Mouse (Mus musculus) liver, postnatal 0 days (tissue): Measurements from ENCODE around the gene Arl6ip4. TPM values are rescaled to one million over a fixed set of nuclear protein-coding genes. Genes with fewer than 3 reads are reported as not detected.

Source experiments
- ATAC-seq: fragments of 200-750 bp; cut with Nextera tagmentation; 2 replicates; pipeline ENCODE4 v1.8.0; 2017; ENCODE audit warnings: mild to moderate bottlenecking, moderate library complexity
- DNase-seq: peaks from one replicate; pipeline ENCODE4 v3.0.0-alpha.2; 2016
- H3K27ac ChIP-seq: fragments of 300-500 bp; sonication (generic); 2 replicates; pipeline ENCODE4 v1.5.1; 2014; ENCODE audit warnings: antibody characterized with exemption, moderate library complexity, mild to moderate bottlenecking, low read depth
- H3K27me3 ChIP-seq: fragments of 300-500 bp; sonication (generic); 2 replicates; pipeline ENCODE4 v1.6.1; 2014; ENCODE audit warnings: low read length, control low read depth, mixed read lengths; ENCODE audit not compliant: insufficient read depth
- H3K36me3 ChIP-seq: fragments of 300-500 bp; sonication (generic); replicated peaks from 2 replicates; pipeline ENCODE4 v1.6.1; 2014; ENCODE audit warnings: mild to moderate bottlenecking, control low read depth, low read length, moderate library complexity, mixed read lengths; ENCODE audit not compliant: insufficient read depth
- H3K4me1 ChIP-seq: fragments of 300-500 bp; sonication (generic); 2 replicates; pipeline ENCODE4 v1.6.1; 2014; ENCODE audit warnings: antibody characterized with exemption, mild to moderate bottlenecking, control low read depth; ENCODE audit not compliant: insufficient read depth
- H3K4me2 ChIP-seq: fragments of 300-500 bp; sonication (generic); 2 replicates; pipeline ENCODE4 v1.6.1; 2014; ENCODE audit warnings: low read depth, mild to moderate bottlenecking, low read length, moderate library complexity, mixed read lengths
- H3K4me3 ChIP-seq: fragments of 300-500 bp; sonication (generic); 2 replicates; pipeline ENCODE4 v1.5.1; 2014; ENCODE audit warnings: low read depth, low read length
- H3K9ac ChIP-seq: fragments of 300-500 bp; sonication (generic); replicated peaks from 2 replicates; pipeline ENCODE4 v1.6.1; 2014; ENCODE audit warnings: mild to moderate bottlenecking, moderate library complexity
- H3K9me3 ChIP-seq: fragments of 300-500 bp; sonication (generic); 2 replicates; pipeline ENCODE4 v1.6.1; 2016; ENCODE audit warnings: mild to moderate bottlenecking, control low read depth, low read length, mixed read lengths
- CTCF ChIP-seq: sonication (generic); IDR thresholded peaks from 2 replicates; pipeline ENCODE4 v1.5.1; 2016; ENCODE audit warnings: antibody characterized with exemption, low read depth
- EP300 ChIP-seq: IDR thresholded peaks from 2 replicates; pipeline ENCODE4 v1.6.1; 2016; ENCODE audit warnings: antibody characterized with exemption, low read depth, mild to moderate bottlenecking
- WGBS: fragments of 180-500 bp; shearing (Covaris S2); extraction: QIAGEN DNeasy Blood & Tissue Kit; methylation state at CpG from one replicate; pipeline ENCODE4 v1.1.7; 2014; ENCODE audit not compliant: insufficient replicate concordance; 5-methylcytosine and 5-hydroxymethylcytosine counted together
- polyA plus RNA-seq: library from polyadenylated mRNA; unstranded; fragments of >200 nt; fragmentation: Nextera tagmentation; extraction: Ambion mirVana; gene quantifications from 2 replicates; pipeline ENCODE4 v1.2.1, GENCODE M21; 2015

Gene Arl6ip4
- polyA plus RNA-seq, 1 experiment from 2014 or later = 53.9 TPM

- Histone ChIP-seq H3K4me2 (peak within 1 kb of the TSS; percentile 92), H3K4me3 (peak within 1 kb of the TSS; percentile 79), H3K36me3 (peaks cover 7% of the 10 kb centered on the region; the same call in 1 of the 2 replicates), H3K9ac (peak within 1 kb of the TSS; percentile 79), H3K27ac (peak within 1 kb of the TSS; percentile 96), H3K27me3 (no peaks in the 10 kb centered on the region), H3K4me1 (peaks cover 12% of the 10 kb centered on the region), H3K9me3 (no peaks in the 10 kb centered on the region)
- DNase-seq = peak; percentile 99
- WGBS = under 1% methylated on average over 66 of the region's 66 CpGs
- TF ChIP-seq EP300 (no peak; the same call in 1 of the 2 replicates), CTCF (peak; percentile 69)
- peak; percentile 96 for ATAC-seq
Measured at GRCm38 (mm10) chr5:124111742-124112497, 4.0 kb upstream of the Arl6ip4 start, which contains the start of gene Ogfod2. Gene Ogfod2 (plus strand): TSS chr5:124112297.

- H3K9me3 ChIP-seq = no peaks in the 10 kb centered on the region
- peaks cover 15% of the 10 kb centered on the region for H3K4me1 ChIP-seq
- no peaks in the 10 kb centered on the region for H3K27me3 ChIP-seq
- DNase-seq (peak; percentile 45), ATAC-seq (peak; percentile 7; the same call in 1 of the 2 replicates)
- peak overlapping the region; percentile 79 for H3K4me3 ChIP-seq
- WGBS = 3% methylated on average over 18 of the region's 18 CpGs
- H3K36me3 ChIP-seq = peaks cover 7% of the 10 kb centered on the region; the same call in 1 of the 2 replicates
- H3K9ac ChIP-seq = peak overlapping the region; percentile 79
- H3K27ac ChIP-seq = peak overlapping the region; percentile 96
- TF ChIP-seq EP300 = no peak
- TF ChIP-seq CTCF = no peak
- H3K4me2 ChIP-seq = peak overlapping the region; percentile 92
Measured at GRCm38 (mm10) chr5:124112531-124112930, 3.4 kb upstream of the Arl6ip4 start.

DNA sequence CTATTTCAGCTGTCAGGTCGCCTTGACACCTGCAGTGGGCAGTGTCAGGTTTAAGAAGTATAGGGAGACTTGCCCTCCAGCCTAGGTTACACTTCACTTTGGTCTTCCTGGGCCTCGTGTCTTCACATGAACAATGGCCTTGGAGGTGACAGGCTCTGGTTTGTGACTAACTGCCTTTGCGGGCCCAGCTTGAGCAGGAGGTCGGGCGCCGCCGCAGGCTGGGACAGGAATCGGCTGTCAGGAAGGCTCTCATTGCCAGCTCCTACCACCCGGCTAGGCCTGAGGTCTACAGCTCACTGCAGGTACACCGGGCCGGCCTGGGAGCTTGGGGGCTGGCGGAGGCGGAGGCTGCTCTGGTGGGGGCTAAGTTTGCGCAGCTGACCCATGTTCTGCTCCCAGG, 2.9 kb upstream of the Arl6ip4 start:
- Histone ChIP-seq H3K4me1 (peaks cover 15% of the 10 kb centered on the region), H3K4me2 (peak overlapping the region; percentile 92), H3K36me3 (peaks cover 12% of the 10 kb centered on the region), H3K27me3 (no peaks in the 10 kb centered on the region), H3K9ac (peak overlapping the region; percentile 79), H3K9me3 (no peaks in the 10 kb centered on the region), H3K4me3 (peak overlapping the region; percentile 79), H3K27ac (peak overlapping the region; percentile 96)
- TF ChIP-seq EP300 (no peak), CTCF (peak; percentile 76)
- WGBS = 11% methylated on average over 14 of the region's 14 CpGs
- peak; percentile 76 for DNase-seq
- no peak for ATAC-seq

GRCm38 (mm10) chr5:124114276-124115025, 1.4 kb upstream of the Arl6ip4 start:
- TF ChIP-seq EP300 (no peak), CTCF (no peak)
- Histone ChIP-seq H3K27ac (no peak overlapping the region), H3K4me3 (no peak overlapping the region), H3K4me1 (peaks cover 15% of the 10 kb centered on the region), H3K36me3 (peaks cover 26% of the 10 kb centered on the region), H3K27me3 (no peaks in the 10 kb centered on the region), H3K9ac (no peak overlapping the region), H3K9me3 (no peaks in the 10 kb centered on the region), H3K4me2 (no peak overlapping the region)
- DNase-seq = no peak
- ATAC-seq = no peak
- 92% methylated on average over 24 of the region's 24 CpGs for WGBS

DNA sequence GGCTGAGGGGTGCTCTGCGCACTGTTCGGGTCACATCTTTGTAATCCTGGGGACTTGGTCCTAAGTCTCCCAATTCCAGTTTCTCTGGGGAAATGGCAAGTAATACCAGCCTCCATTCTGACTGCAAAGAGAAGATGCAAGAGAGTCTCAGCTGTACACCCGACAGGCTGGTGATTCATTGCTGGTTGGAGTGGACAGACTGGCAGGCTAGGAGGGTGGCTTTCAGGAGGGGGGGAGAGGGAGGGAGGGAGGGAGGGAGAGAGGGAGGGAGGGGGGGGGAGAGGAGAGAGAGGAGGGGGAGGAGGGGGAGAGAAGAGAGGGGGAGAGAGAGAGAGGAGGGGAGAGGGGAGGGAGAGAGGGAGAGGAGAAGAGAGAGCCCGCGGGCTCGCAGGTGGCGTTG, 358 bp upstream of the Arl6ip4 start:
- Histone ChIP-seq H3K4me2 (peak overlapping the region; percentile 94), H3K9me3 (no peaks in the 10 kb centered on the region), H3K4me1 (peaks cover 15% of the 10 kb centered on the region), H3K9ac (peak overlapping the region; percentile 98), H3K27ac (peak overlapping the region; percentile 85), H3K4me3 (peak overlapping the region; percentile 97), H3K36me3 (peaks cover 29% of the 10 kb centered on the region), H3K27me3 (no peaks in the 10 kb centered on the region)
- no peak for DNase-seq
- ATAC-seq = no peak
- TF ChIP-seq CTCF (no peak), EP300 (no peak)
- 22% methylated on average over 7 of the region's 7 CpGs for WGBS

GRCm38 (mm10) chr5:124119204-124119603, 3.3 kb downstream of the Arl6ip4 start:
- no peak overlapping the region for H3K27ac ChIP-seq
- no peak overlapping the region for H3K4me2 ChIP-seq
- ATAC-seq = no peak
- H3K9ac ChIP-seq = no peak overlapping the region
- WGBS = 39% methylated on average over 5 of the region's 5 CpGs
- peaks cover 10% of the 10 kb centered on the region for H3K4me1 ChIP-seq
- H3K9me3 ChIP-seq = no peaks in the 10 kb centered on the region
- TF ChIP-seq CTCF (no peak), EP300 (no peak)
- peaks cover 50% of the 10 kb centered on the region for H3K36me3 ChIP-seq
- H3K4me3 ChIP-seq = no peak overlapping the region
- DNase-seq = no peak
- no peaks in the 10 kb centered on the region for H3K27me3 ChIP-seq
